Mouse (Mus musculus): Measurements from ENCODE around the gene Gpx6.

DNA sequence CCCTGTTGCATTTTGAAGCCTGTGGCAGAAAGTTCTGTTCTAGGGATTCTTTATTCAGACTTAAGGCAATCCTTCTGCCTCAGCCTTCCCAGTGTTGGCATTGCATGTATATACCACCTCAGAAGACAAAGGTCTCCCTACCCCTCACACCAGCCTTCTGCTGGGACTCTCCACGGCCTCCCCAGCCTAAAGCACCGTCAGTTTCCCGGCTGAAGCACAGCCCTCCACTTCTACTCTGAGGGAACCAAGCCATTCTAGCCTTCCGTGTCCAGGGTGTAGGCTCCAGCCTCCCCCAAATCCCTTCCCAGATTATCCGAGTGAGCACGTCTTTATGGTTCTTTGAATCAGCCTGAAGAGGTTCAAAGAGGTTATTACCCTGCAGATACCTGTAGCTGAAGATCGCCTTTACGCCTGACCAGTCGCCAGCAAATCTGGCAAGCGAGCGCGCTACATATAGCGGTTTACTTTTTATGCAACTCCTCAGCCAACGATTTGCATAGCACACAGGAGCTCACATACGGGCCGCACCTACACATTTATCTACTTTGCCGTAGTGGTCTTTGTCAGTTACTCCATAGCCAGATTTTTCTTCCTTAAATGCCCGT lies 10.1 kb downstream of the Gpx6 start:
- no peak for TF ChIP-seq EP300 (IDR thresholded peaks at IDR 0.05; ENCODE audit: low read depth)
- TF ChIP-seq CTCF (IDR thresholded peaks at IDR 0.05; ENCODE audit: low read depth), result no peak

Measured in liver, postnatal 0 days (tissue).